Mouse (Mus musculus): Measurements from ENCODE around the gene Dner.

Dner gene

DNA sequence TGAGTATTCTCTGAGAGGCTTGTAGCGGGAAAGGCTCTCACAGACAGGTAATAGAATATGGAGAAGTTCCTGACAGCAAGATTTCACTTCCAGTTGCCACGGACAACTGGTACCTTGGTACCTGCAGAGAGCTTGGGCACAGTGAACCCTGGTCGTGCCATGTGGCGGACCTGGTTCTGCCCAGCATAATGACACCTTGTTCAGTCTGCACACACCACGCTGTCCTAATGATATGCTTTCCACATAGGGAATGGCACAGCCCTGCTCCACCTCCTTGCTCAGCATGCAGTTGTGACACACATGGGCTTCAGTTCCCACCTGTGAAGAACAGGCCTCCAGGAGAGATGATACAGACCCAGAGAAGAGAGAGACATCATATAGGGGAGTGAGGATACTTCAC is 253.0 kb downstream of the Dner start:
- DNase-seq (ENCODE audit: low spot score in 2 of 2) = no peak

DNA sequence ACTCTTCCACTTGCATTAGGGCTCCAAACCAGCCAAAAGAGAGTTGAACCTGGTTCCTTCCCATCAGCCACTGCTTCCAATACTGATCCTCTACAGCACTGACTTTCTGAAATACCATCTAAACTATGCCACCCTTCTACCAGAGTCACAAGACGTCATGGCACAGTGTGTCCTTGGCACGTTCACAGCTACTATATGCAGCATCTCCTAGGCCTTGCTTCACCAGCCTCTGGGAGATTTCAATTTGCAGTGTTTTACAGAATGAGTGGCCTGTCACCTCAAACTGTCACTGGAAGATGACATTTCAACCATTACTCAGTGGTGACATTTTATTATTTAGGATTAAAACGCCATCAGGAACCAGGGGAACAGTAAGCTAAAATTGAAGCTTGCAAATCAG is 254.6 kb downstream of the Dner start:
- DNase-seq (ENCODE audit: low spot score in 2 of 2) = no peak

DNA sequence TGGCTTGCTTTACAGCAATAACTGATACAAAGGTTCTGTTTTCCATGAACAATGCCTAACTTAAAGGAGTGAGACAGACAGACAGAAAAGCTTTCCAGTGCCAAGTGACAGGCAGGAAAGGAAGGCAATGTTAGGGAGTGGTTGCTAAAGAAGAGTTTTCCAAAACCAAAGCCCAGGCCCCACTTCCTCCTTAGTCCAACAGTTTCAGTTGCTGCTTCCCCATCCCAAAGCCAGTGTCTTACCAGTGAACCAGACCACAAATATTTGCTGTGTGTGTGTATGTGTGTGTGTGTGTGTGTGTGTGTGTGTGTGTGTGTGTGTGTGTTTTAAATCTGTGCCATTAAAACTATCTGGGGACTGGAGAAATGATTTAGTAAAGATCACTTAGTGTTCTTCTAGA is 258.5 kb downstream of the Dner start:
- no peak for DNase-seq (ENCODE audit: low spot score in 2 of 2)

DNA sequence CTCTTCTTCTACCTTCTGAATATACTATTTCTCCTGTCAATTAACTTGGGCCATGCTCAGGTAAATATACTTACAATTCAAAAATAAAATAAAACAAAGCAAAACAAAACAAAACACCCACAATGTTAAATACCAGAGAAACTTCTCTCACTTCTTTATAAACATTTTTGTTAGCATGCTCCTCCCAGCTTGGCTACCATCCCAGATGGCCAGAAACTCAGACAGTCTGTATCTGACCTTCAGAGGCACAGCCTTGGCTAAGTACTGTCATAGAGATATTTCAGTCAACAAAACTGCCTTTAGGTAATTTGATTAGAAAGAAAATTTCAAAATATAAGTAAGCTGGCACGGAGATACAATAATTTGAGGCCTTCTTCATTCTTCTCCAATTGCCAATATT is 259.7 kb downstream of the Dner start:
- no peak for DNase-seq (ENCODE audit: low spot score in 2 of 2)

DNA sequence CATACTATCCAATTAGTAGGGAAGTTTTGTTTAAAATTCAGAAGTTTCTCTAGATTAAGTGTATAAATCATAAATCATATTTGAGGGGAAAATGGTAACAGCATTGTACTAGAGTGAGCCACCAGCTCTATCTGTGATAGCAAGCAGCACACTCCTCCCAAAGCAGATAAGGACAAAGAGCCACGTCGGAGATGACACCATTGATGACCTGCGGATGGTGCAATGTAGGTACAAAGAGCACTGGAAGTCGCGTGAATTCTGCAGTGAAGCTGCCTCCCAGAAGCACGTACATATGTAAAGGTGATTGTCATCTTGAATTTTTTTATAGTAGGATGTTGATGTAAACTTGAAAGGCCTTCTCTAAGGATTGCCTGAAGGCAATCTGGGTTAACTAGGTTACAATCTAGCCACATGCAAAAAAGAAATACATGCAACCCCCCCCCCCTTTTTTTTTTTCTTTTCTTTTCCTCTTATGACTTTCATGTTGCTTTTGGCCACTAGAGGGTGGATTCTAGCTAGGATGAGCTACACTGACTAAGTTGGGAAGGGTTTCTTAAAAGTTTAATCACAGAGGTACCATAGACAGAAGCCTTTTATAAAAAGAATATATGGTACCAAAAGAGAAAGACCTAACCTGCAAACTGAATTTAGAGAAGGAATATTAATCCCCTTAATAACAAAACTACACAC is 262.6 kb downstream of the Dner start:
- no peak for DNase-seq (ENCODE audit: low spot score in 2 of 2)

DNA sequence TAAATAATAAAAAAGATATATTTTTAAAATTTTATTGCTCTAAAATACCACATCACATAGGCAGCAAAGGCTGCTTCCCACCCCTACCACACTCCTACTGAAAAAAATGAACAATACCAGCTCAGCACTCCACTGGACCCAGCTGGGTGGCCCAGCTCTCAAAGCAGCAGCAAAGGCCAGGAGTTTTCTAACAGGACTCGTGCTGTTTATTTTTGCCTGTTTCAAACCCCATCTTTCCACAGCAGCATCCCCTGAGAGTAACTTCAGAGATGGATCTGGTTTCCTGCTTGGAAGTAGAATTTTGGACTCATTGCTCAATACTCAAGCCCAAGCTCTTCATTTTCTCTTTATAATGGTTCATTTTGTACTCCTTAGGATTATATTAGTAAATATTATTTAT is 263.7 kb downstream of the Dner start:
- DNase-seq (ENCODE audit: low spot score in 2 of 2) = no peak

DNA sequence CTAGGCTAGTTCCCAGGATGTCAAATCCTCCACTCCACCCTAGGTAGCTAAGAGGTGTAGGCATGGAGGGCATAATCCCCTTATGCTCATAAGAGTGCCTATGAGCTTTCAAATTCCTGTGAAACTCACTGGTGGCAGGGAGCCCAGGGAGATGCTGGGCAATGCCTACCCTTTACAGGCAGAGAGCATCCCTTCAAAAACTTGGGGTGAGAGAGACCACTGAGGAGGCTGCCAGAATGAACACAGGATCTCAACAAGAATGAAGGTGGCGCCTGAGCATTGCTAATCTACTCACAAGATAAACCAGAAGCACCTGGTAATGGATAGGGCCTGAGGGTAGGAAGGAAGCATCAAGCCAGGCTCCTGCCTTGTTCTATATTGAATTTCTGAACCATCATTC is 267.7 kb downstream of the Dner start:
- no peak for DNase-seq (ENCODE audit: low spot score in 2 of 2)

DNA sequence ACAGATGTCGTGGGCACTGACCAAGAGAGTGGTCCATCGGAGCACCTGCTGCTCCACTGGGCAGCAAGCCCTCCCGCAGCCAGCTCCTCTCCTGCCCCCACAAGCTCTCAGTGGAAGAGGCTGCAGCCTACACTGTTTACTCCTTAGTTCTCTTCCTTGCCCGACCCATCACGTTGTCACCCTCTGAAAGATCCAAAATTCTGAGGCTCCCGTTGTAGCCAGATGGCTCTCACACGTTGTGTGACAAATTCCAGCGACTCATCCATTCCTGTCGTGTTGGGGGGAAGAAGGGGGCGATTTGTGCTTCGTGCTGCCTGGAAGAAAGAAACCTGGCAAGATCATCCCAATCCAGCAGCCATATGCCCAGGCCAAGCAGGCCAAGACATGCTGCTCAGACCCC is 268.3 kb downstream of the Dner start:
- peak; percentile 57 to 73 for DNase-seq (ENCODE audit: low spot score in 2 of 2)

DNA sequence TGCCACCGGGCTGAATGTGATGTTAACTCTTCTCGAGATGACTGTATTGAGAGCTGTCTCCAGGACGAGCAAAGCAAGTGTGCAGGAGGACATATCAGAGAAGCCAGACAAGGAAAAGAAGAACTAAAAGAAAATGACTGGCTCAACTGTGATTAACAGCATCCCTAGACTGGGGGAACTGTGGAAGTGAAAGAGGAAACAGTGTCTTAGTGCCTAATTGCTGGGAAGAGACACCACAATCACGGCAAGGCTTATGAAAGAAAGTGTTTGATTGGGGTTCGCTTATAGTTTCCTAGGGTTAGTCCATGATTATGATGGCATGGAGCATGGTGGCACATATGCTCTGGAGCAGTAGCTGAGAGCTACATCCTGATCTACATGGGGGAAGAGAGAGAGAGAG is 269.3 kb downstream of the Dner start:
- no peak for DNase-seq (ENCODE audit: low spot score in 2 of 2)

DNA sequence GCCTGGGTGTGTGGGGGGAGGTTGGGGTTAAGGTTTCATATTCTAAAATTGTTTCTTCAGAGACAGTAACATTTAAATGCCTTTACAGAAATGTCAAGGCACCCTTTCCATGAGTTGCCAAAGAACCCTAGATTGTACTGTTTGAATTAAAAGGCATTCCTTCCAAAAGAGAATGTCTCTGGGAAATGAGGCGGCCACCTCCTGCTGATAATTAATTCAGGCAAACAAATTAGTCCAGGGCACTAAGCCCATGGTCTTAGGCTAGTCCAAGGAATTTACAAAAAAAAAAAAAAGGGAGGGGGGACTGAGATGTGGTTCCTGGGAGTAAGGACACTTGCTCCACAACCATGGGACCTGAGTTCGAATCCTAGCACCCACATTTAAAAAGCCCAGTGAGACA is 273.1 kb downstream of the Dner start:
- no peak for DNase-seq (ENCODE audit: low spot score in 2 of 2)

DNA sequence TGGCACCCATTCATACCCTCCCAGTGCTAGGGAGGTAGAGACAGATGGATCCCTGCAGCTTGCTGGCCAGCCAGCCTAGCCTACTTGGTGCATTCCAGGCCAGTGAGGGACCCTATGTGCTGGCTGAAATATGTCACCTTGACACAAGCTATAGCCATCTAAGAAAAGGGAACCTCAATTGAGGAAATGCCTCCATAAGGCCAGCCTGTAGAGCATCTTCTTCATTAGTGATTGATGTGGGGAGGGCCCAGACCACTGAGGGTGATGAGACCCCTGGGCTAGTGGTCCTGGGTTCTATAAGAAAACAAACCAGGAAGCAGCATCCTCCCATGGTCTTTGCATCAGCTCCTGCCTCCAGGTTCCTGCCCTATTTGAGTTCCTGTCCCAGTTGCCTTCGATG is 274.2 kb downstream of the Dner start:
- no peak for DNase-seq (ENCODE audit: low spot score in 2 of 2)

DNA sequence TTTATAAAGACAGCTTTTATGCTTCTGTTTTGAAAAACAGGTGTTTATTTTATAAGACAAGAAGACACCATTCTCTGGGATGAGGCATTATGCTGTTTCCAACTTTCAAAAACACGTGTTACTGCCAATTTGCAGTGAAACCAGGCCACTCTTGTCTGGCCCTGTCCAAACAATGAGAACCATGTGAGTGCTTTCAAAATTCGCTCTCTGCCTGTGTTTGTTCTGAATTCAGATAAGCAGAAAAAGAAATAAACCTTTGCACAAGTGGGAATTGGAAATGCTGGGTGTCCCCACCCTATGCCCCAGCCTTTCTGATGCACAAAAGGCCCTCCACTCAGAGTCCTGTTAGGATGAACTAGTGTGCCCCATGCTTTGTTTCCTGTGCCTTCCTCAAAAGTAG is 276.6 kb downstream of the Dner start:
- DNase-seq (ENCODE audit: low spot score in 2 of 2) = no peak

DNA sequence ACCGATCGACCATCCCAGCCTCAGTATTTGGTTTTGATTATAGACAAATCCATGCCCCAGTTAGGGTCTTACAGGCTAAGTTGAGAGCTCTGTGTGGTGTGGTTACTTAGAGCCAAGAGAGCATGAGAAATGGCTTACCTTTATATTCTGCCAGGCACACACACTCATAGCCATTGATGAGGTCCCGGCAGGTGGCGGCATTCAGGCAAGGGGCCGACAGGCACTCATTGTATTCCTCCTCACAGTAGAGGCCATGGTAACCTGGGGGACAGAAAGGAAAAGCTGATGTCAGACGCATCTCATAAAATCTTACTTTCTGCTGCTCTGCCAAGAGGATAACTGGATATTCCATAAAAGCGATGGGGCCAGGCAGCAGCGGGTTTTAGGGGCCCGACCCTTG is 277.5 kb downstream of the Dner start:
- DNase-seq (ENCODE audit: low spot score in 2 of 2) = no peak

DNA sequence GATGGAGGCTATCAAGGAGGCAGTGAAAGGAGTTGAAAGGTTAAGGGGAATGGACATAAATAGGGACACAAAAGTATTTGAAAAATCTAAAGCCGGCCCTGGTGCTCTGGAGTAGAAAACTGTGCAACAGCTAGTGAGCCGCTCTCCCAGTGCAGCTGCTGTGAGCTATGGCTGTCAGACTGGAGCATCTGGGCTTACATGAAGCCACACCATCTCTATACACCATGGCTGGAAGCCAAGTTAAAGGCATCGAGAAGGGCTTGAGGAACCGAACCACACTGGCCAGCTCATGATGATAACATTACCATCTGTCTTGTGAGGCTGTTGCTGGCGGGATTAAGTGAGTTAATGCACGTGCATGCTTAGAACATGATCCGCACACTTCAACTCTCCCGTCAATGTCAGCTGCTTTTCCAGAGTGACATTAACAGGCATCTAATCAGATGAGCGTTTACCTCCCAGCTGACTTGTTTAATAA is 278.2 kb downstream of the Dner start:
- no peak for DNase-seq (ENCODE audit: low spot score in 2 of 2)

DNA sequence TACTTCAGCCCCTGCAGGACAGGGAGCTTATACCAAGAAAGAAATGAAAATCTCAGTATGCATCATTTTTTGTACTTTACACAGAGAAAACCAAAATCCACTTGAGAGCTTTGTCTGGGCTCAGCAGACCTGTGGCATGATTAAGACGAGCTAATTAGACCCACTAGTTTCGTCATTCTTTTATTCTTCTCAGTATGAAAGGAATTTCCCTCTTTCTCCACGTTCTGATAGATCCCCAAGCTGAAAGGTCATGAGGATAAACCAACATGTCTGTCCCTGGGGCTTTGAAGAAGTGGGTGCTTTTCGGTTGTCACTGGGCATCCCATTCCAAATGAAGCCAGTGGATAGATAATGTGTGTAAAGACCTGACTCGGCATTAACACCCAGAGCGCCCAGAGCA is 278.7 kb downstream of the Dner start:
- DNase-seq (ENCODE audit: low spot score in 2 of 2) = no peak

DNA sequence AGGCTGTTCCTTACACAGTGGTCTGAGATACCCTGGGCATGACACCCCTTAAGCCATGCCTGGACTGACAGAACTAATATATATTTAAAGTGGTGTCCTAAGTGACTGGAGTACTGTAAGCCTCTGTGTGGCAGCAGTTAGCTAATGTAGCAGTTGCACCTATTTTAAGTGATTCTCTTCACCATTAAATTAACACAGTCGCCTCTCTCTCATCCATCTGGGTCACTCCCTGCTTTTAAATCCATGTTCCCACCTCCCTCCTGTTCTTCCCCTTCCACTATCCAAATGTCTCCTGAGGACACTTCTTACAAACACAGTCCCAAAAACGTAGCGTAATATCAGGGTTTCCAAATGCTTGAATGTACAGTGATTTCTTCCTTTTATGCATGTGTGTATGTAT is 281.6 kb downstream of the Dner start:
- no peak for DNase-seq (ENCODE audit: low spot score in 2 of 2)

DNA sequence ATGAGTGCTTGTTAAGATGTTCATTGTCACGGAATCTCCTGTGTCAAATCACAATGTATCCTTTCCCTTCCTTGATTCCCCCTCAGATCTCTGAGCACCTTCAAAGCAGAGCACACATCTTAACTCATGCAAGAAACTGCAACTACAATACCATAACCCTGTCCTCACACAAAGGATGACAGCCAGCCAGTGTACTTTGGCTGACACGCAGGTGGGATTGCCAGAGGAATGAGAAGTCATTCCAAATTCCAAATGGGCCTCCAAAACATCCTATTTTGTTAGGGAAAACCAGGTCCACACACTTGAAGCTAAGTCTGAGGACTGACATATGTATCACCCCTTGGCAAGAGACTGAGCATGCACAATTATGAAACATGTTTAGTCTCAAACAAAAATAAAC is 286.5 kb downstream of the Dner start:
- DNase-seq (ENCODE audit: low spot score in 2 of 2) = no peak

DNA sequence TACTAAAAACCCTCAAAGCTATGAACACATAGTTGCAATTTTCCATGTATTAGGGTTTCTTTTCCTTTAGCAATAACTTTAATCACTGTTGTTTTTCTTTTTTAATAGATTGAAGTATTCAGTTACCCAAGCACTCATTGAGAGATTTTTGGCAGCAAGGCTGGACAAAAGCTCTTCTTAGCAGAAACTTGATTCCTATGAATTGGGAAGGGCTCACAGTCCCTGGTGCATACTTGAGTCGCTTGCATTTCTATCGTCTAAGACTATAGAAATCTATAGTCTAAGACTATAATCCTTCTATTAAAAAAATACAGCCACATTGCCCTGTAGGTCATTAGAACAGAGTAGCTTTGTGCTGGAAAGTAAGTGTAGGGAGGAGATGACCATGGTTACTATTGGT is 287.1 kb downstream of the Dner start:
- no peak for DNase-seq (ENCODE audit: low spot score in 2 of 2)

DNA sequence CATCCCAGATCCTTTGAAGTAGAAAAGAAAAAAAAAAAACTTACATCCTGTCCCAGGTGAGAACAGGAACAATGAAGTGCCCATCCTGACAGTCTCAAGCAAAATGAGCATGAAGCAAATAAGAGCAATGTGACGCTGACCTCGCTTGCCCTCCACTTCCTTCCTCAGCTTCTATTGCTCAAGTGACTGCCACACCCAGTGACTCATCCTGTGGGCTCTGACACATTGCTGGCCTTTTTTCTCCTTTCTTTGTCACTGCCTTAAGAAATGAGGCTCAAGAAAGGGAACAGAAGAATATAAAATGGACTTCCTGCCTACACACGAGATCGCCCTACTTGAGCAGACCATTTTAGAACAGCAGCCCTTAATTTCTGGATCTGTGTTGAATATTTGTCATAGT is 289.1 kb downstream of the Dner start:
- DNase-seq (ENCODE audit: low spot score in 2 of 2) = no peak

DNA sequence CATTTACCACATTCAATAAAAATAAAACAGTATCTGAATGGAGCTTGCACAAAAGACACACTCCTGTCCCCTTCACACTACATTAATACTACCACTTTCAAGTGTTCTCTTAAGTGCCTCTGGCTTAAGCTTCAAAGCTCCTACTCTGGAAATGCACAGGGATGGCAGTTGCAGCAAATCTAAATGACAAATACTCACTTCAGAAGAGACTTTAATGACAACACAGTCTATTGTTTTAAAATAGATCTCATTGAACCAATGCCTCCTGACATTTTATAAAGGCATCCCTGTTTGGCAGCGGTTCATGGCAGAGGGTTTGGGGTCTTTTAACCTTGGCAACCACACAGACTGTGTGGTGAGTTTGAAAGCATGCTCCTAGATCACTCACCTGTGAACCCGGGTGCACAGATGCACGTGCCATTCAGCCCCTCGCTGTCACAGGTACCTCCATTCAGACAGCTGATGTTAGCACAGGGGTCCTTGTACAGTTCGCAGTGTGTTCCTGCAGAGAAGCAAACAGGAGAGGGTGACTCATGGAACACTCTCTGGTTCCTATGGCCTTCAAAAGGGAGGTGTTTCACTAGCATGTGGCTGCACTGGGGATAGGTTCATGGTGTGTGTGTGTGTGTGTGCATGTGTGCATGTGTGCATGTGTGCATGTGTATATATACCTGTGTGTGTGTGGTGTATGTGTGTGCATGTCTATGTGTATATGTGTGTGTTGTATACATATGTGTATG is 290.3 kb downstream of the Dner start:
- no peak for DNase-seq (ENCODE audit: low spot score in 2 of 2)

DNA sequence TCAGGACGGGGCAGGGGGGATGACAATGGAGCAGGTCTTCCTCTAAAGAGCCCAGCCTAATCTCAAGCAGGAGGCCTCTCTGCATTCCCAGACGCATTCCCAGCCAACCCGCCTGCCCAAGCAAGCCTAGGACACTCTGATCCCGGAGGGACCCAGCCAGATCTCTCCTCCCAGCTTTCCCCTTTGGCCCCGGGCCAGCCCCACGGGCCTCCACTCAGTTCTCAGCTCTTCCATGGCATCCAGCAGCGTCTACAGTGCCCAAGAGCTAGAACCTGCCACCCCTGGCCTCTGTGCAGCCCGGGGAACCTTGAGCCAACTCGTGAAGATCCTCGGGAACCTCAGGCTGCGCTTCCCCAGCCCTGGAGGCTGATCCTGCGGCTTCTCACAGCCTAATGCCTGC is 291.1 kb downstream of the Dner start:
- DNase-seq (ENCODE audit: low spot score in 2 of 2) = no peak

DNA sequence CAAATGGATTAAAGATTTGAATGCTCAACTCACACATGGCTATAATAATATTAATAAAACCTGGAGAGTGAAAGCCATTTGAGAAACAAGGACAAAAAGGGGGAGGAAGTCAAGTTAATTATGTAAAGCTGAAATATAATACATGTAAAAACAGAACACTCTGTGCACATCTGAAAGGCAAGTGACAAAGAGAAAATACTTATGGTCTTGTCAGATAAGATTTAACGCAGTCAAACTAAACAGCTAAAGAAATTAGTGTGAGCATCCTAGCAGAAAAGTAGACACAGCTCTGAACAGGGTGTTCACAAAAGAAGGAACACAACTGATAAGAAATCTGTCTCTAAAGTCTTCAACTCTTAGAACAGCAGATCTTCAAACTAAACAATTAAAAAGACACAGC is 293.9 kb downstream of the Dner start:
- DNase-seq (ENCODE audit: low spot score in 2 of 2) = no peak

DNA sequence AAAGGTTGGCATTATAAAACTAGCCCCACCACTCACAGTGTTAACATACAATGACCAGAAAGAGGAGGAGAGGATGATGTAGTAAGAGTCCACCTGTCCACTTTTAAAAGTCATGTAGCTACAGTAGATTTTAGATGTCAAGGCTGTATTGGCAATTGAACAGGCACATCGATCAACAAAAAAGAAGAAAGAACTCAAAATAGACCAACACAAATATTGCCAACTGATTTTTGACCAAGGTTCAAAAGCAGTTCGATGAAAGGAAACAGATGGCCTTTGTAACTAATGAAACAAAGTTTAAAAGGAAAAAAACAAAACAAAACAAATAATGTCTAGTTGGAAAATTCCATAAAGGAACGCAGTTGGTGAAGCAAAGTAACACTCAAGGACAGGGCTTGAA is 296.4 kb downstream of the Dner start:
- DNase-seq (ENCODE audit: low spot score in 2 of 2) = no peak

DNA sequence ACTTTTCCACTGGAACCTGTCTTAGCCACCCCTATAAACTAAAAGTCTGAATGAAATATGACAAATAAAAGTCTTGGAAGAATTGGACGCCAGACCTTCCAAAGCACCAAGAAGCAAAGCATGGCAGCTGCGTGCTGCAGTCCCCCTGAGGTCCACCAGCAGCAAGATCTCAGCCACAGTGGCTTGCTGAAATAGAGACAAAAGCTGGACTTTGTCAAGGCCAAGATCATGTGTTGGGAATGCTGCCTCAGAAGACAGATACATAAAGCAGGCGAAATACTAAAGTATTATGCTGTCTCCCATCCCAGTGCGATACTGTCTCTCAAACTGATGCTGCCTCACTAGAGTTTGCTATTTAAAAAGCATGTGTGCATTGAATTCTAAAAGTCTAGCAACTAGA is 296.9 kb downstream of the Dner start:
- DNase-seq (ENCODE audit: low spot score in 2 of 2) = no peak
